Mouse (Mus musculus): ENCODE measurements around the gene Sorbs1.

- TF ChIP-seq CTCF (IDR thresholded peaks at IDR 0.05; ENCODE audit: low read depth, low read length) (no peak), EP300 (IDR thresholded peaks at IDR 0.05; ENCODE audit: insufficient read depth, low read depth, low read length) (no peak)
Measured at GRCm38 (mm10) chr19:40355075-40355474, 158.5 kb downstream of the Sorbs1 start.
